Mouse (Mus musculus): ENCODE results near the gene Klhl28. TPM values are rescaled to one million over a fixed set of nuclear protein-coding genes. Genes with fewer than 3 reads are reported as not detected.

Gene Klhl28
- 1 to 10 TPM; 9.0 TPM for total RNA-seq (2021)
- long read RNA-seq, experiment 1, full-length matches to known transcripts: 1 of 2 reads
- long read RNA-seq, experiment 1, partial matches to known transcripts: 0 of 2 reads
- long read RNA-seq, experiment 1, other reads (novel, unspliced or antisense): 1 of 2 reads
- long read RNA-seq, experiment 2, full-length matches to known transcripts: 2 of 2 reads
- long read RNA-seq, experiment 2, partial matches to known transcripts: 0 of 2 reads
- long read RNA-seq, experiment 2, other reads (novel, unspliced or antisense): 0 of 2 reads

DNA sequence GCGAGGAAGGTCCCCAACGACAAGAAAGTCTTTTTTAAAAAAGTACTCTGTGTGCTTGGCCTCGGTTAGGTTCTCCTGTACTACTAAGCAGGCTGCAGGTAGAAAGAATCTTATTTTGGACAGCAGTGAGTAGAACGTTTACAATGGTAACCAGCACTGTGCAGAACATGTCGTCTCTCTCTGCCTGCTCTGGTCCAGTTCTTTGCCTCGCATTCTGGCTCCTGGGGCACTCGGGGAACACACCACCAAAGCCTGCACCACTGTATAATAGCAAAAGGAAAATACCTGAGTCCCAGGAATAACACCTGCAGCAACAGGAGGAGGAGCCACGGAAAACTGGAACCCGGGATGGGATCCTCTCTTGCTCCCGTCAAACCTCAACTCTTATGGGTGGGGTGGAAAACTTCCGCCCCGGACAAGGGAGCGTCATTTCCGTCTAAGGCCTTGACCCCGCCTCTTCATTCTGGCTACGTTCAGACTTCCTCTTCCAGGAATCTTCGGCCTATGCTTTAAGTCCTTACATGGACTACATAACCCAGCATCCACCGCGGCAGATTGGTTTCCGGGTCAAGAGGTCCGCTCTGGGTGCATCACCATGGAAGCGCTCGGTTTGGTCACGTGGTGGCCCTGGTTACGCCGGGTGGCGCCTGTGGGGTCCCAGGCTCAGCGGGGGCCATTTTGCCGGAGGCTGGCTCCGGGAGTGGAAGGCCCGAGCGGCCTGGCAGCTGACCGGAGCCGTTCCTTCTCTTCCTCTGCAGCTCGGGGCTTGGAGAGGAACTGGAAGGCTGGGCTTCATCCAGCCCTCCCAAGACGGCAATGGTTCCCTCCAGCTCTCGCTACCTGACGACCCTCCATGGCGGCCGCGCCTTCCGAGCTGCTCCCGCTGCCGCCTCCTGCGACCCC is at the start of gene Klhl28, which contains the start of gene Togaram1:
Gene Klhl28 (minus strand): TSS at position 411 of the 903 bp plus-strand sequence.
Gene Togaram1 (plus strand): TSS at position 681 of the 903 bp plus-strand sequence.
- peak; percentile 99 for DNase-seq (ENCODE audit: low spot score)

DNA sequence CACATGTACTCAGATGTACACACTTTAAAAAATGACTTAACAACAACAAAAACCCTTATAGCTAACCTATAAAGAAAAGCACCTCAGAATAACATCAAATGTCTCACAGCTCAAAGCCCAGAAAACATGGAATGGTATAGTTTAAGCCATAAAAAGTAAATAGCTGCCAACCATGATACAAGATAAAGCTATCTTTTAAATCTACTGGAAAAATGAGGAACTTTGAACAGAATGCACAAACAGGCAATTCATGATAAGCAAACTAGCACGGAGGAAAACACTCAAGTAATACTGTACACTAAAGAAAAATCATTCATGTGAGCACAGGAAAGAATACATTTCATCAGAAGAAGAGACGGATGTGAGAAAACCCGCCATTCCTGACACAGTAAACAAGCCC is 42.4 kb upstream of the Klhl28 start:
- no peak for DNase-seq (ENCODE audit: low spot score)

DNA sequence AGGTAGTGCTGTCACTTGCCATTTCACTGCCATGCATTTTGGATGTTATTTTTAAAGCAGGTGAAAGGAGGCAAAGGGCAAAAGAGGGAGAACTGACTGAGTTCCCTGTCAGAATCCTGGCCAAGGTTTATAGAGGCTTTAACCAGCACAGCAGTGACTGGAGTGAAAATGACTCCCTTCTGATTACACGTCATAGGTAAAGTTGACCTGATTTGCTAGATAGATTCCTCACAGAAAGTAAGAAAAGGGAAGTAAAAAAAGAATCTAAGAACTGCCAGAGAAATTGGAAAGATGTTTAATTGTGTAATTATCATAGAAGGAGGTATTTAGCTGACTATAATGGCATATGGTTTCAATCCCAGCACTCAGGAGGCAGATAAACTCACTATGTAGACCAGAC is 12.2 kb upstream of the Klhl28 start:
- DNase-seq (ENCODE audit: low spot score): no peak

DNA sequence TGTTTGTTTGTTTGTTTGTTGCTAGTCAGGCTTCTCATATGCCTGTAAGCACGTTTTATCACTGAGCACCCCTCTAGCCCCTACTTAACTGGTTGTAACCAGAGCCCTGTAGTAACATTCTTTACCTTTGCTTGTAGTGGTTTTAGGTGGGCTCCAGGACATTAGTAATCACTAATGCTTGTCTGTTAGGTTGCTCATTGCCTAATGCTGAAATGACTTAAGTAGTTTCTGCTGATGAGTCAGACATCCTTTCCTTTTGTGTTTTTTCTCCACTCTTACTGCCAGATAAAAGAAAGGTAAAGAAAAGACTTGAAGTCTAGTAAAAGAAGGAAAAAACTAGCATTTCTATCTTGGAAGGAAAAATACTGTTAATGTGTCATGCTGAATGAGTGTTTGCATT is 10.9 kb upstream of the Klhl28 start:
- DNase-seq (ENCODE audit: low spot score): no peak

DNA sequence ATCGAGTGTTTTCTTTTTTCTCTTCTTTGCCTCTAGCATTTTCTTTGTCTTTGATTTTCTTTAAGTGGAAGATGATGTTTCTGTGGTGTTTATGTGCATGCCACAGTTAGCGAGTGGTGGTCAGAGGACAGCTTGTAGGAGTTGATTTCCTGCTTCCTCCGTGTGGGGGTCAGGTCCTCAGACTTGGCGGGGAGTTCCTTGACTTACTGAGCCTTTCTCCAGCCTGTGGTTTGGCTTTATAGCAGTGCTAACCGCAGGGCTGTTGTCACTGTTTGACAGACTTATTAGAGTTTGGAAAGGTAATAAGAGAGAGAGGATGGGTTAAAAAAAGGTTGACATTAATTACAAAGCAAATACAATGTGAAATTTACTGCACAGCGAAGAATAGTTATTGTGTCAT is 10.2 kb upstream of the Klhl28 start:
- DNase-seq (ENCODE audit: low spot score): no peak

DNA sequence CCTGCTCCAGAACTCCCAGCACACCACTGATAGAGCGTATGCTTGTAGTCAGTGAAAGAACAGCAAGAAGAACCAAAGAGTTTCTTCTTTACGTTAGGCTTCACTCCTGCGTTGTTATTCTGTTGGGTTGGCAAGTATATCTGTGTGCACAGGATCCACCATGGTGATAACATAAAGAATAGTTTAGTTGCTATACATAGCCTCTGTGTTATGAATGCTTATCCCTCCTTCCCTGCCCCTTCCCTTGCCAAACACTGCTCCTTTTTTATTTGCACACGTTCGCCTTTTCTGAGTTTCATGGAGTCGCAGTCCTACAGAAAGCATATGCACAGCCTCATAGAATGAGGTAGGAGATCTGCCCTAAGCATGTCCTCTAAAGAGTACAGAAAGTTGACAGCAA is 6.7 kb upstream of the Klhl28 start:
- no peak for DNase-seq (ENCODE audit: low spot score)

DNA sequence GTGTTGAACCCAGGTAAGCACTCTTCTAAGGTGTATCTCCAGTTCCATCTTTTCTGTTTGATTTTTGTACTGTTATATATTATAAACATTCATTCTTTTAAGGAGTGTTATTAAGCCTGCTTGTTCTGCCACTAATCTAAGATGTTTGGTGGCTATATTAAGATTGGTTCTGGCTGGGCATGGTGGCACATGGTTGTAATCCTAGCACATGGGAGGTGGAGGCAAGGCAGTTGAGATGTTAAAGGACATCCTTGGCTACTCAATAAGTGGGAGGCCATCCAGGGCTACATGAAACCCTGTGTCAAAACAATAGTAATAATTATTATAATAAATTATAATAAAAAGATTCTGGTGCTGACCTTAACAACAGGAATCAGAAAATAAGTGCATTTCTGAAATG is 6.1 kb upstream of the Klhl28 start:
- no peak for DNase-seq (ENCODE audit: low spot score)

DNA sequence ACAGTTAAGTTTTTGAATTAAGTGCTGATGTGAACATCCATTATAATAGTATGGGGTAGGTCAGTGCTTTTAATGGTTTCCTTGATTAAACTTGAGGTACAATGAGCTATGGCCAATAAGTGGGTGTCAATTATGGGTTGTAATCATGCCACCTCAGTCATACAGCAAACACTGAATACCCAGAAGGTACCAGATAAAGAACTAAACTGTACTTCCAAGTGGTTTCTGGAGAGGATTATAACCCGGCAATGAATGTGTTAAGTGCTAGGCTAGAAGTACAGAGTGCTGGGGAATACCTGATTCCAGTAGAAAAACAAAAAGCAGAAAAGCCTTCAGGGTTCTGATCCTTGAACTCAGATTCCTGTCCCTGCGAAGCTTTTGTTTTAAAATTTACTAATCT is 2.7 kb upstream of the Klhl28 start:
- no peak for DNase-seq (ENCODE audit: low spot score)

DNA sequence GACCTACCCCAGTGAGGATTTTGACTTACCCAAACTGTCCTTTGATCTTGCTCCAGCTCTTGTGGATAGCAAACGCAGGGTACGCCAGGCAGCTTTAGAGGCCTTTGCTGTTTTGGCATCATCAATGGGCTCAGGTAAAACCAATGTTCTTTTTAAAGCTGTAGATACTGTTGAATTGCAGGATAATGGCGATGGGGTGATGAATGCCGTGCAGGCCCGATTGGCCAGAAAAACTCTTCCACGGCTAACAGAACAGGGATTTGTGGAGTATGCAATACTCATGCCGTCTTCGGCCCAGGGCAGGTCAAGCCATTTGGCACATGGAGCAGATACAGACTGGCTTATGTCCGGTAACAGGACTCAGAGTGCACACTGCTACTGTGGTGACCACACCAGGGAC is 2.1 kb upstream of the Klhl28 start:
- peak; percentile 22 for DNase-seq (ENCODE audit: low spot score)

DNA sequence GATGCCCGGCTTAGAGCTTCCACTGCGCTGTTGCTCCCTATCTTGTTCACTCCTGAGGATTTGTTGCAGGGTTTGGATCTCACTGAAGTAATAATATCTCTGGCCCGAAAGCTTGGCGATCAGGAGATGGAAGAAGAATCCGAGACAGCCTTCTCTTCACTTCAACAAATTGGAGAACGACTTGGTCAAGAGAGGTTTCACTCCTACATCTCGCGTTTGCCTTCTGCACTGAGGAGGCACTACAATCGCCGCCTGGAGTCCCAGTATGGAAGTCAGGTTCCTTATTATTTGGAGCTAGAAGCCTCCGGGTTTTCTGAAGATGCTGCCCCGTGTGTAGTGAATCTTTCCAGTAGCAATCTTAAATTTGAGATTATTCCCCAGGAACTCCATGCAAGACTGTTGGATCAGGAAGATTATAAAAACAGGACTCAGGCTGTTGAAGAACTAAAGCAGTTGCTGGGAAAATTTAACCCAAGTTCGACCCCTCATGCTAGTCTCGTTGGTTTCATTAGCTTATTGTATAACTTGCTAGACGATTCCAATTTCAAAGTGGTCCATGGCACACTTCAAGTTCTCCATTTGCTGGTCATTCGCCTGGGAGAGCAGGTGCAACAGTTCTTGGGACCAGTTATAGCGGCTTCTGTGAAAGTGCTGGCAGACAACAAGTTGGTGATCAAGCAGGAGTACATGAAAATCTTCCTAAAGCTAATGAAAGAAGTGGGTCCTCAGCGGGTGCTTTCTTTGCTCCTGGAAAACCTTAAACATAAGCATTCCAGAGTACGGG is 1.5 kb upstream of the Klhl28 start:
- DNase-seq (ENCODE audit: low spot score): no peak

DNA sequence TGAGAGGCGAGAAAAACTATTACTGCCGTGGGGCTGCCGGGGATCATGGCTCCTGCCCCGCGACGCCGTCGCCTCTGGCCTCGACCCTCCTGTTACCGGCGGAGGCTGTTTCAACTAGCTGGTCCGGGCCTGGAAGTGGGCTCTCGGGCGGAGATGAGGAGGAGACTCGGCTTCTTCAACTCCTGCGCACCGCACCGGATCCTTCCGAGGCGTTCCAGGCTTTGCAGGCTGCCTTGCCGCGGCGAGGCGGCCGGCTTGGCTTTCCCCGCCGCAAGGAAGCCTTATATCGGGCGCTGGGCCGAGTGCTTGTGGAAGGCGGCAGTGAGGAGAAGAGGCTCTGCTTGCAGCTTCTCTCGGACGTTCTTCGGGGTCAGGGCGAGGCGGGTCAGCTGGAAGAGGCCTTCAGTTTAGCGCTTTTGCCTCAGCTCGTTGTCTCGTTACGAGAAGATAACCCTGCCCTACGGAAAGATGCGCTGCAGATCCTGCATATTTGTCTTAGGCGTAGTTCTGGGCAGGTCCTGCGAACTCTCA is 832 bp upstream of the Klhl28 start:
- DNase-seq (ENCODE audit: low spot score): peak; percentile 36

DNA sequence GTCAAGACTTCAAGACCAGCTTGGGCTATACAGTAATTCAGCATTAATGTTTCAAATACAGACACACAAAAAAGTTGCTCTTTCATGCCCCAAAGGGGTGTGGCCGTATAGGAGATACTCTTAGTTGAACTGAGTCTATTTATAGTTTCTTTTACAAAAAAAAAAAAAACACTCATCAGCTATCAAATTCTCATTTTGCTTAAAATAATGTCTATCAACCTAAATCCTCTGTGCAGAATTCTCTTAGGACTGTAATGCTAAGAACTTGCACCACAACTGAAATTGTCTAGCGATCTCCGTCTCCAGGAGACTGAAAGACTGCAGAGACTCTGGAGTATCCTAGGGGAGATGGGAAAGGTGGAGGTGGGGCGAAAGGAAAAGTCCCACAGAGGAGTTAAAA is 774 bp downstream of the Klhl28 start:
- no peak for DNase-seq (ENCODE audit: low spot score)

DNA sequence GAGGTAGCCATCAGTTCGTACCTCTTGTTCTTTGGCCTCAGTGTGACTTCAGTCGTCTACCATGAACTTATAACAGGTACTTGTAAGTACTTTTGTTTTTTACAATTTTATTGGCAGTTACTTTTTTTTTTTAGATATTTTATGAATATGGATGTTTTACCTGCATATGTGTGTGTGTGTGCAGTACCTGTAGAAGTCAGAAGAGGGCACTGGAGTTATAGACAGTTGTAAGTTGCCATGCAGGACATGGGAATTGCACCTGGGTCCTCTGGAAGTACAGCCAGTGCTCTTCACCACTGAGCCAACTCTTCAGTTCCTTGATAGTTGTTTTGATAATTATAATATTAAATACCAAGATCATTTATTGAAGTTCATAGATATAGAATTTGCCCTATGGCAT is 27.8 kb downstream of the Klhl28 start:
- DNase-seq (ENCODE audit: low spot score): no peak

DNA sequence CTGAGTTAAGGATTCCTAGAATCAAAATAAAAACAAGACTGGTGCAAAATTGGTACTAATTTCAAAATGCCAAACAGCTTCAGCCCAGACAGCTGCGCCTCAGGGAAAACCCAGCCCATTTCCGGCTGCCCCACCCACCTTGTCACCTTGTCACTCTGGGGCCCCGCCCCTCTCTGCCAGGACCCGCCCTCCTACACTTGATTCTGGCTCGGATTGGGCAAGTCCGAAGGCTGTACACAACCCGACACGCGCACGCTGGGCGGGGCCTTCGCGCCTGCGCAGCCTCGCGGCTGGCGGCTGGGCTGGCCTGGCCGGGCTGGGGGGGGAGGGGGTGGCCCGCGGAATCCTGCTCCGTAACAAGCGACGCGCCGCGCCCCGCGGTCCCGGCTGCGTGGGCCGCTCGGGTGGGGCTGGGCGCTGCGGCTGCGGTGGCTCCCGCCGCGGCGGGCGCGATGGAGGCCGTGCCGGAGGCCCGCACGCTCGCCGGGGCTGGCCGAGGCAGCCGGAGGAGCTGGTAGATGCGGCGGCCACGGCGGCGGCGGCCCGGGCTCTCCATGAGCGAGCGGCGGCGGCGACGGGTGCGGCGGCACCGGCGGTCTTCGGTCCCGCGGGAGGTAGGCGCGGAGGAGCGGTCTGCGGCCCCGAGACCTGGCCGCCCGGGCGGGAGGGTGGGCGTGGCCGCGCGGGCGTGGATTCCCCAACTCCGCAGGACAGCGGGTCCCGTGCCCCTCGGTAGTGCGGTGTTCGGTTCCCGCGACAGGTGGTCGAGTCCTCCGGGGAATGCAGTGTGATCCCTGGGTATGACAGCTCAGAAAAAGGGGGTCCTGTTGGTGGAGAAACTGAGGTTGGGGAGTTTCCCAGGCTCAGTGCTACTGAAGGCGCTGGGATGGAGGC is 47.5 kb downstream of the Klhl28 start, which contains the start of gene Gm527:
Gene Gm527 (plus strand): TSS at position 329 of the 894 bp plus-strand sequence.
- DNase-seq (ENCODE audit: low spot score): peak; percentile 95

DNA sequence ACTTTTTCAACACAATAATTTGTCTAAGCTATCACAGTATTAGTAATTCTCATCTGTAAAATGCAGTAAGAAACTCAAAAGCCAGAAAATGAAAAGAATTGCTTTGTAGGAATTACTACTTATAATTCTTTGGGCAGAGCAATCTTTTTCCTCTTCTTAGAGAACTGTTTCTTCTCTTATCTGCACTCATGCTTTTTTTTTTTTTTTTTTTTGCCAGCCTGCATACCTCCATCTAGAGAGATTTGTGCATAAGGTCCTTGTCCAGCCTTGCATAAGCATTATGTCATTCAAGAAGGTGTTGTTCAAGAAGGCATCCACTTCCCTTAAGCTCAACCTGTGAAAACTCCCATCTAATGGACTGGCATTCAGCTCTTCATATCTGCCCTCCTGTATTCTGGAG is 48.6 kb downstream of the Klhl28 start:
- DNase-seq (ENCODE audit: low spot score): no peak

DNA sequence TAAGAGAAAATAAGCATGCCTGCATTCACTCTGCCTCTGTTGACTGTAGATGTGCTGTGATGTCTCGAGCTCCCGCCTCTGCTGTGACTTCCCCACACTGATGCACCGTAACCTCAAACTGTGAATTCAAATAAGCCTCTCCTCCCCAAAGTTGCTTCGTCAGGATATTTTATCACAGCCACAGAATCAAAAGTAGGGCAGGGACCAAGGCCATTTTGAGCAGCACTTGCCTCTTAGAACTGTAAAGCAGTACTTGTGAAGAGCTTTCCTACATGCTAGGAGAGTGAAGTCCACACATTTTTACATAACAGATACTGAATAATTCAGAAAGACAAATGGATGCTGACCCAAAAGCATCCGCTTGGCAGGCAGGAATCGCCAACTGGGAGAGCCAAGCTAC is 52.3 kb downstream of the Klhl28 start:
- no peak for DNase-seq (ENCODE audit: low spot score)

DNA sequence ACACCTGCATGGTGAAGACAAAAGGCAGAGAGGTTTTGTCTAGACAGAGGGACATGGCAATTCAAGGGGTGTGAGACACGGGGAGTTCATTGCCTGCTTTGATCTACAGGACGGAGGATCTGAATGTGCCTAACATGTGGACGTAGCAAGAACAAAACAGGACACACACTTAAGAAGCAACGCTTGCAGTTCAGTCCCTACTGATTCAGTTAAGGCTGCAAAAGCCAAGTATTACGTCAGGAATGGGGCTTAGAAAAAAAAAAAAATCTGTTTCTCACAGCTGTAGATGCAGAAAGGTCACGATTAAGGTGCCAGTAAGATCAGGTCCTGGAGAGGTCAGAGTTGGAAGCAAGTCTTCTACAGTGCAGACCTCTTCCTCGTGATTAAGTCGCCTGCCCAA is 62.1 kb downstream of the Klhl28 start:
- DNase-seq (ENCODE audit: low spot score): peak; percentile 30

DNA sequence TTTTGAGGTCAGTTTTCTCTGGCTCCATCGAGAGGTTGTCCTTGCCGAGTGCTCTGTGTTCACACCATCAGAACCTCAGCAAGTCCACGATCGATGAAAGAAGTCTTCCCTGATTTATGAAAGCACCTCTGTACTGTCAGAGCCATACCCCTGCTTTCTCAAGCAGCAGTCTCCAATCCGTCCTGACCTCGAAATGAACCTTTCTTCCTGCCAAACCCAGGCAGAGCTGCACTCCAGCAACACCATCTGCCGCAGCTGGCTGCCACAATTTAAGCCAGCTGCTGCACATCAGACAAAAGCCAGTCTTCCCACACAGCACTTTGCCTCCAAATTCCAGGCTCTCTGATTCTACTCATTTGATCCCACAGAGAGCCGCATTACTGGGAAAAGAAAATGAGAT is 62.8 kb downstream of the Klhl28 start:
- DNase-seq (ENCODE audit: low spot score): peak; percentile 69

DNA sequence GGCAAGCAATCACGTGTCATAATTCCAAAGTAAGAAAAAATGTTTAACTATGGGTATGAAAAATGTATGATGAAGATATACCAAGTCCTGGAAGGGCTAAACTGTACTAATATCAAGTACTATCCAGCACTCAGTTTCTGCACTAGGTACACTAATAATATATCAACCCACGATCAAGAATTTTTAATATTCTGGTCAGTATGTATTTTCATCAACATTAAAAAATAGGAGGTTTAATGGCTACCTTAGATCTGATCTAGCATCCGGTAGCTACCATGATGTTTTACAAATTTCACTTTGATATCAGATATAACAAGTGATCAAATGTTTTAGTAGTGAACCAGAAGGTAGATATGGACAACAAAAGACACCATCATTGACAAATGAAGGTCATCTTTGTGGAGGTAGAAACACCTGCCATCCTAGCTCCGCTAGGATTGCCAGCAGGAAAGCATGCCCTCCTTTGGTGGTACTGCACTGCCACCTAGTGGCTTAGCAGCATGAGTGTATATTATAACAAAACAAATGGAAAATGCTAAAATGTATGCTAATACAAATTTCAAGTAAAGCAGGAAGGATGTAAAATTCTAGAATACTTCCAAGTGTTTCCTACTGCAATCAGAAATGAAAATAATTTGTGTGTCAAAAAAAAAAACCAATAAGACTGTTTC is 68.1 kb downstream of the Klhl28 start:
- DNase-seq (ENCODE audit: low spot score): peak; percentile 36
